Mouse (Mus musculus) heart, embryonic 14.5 days (tissue): Measurements from ENCODE around the gene Neurl2. TPM values are rescaled to one million over a fixed set of nuclear protein-coding genes. Genes with fewer than 3 reads are reported as not detected.

ENCODE experiments used
- ATAC-seq: fragments of 200-750 bp; cut with Nextera tagmentation; 2 replicates; pipeline ENCODE4 v1.8.0; 2017; ENCODE audit warnings: low read depth, moderate TSS enrichment; ENCODE audit not compliant: insufficient number of reproducible peaks, insufficient read depth, low FRiP score
- H3K27ac ChIP-seq, 2 experiments: fragments of 200-500 bp in 1 of 2; fragments of 300-500 bp in 1 of 2; sonication (generic) in 1 of 2; replicated peaks in 1 of 2; 2 replicates each; pipeline ENCODE4 v1.5.1; 2012 to 2014; ENCODE audit warnings: low read depth in 2 of 2, low read length in 2 of 2, control low read depth in 1 of 2, mild to moderate bottlenecking in 1 of 2, mixed read lengths in 1 of 2; ENCODE audit not compliant: control insufficient read depth in 1 of 2, insufficient read depth in 1 of 2
- H3K27me3 ChIP-seq: fragments of 300-500 bp; sonication (generic); 2 replicates; pipeline ENCODE4 v1.6.1; 2014; ENCODE audit warnings: mild to moderate bottlenecking, low read length, control low read depth; ENCODE audit not compliant: control insufficient read depth, insufficient read depth
- H3K36me3 ChIP-seq: fragments of 300-500 bp; sonication (generic); 2 replicates; pipeline ENCODE4 v1.6.1; 2014; ENCODE audit warnings: mild to moderate bottlenecking, control low read depth, low read length, mixed read lengths; ENCODE audit not compliant: control insufficient read depth, insufficient read depth
- H3K4me1 ChIP-seq, 2 experiments: fragments of 200-500 bp in 1 of 2; fragments of 300-500 bp in 1 of 2; sonication (generic) in 1 of 2; 2 replicates each; pipeline ENCODE4 v1.6.1; 2012 to 2014; ENCODE audit warnings: low read length in 2 of 2, control low read depth in 1 of 2, mixed read lengths in 1 of 2; ENCODE audit not compliant: control insufficient read depth in 2 of 2, insufficient read depth in 2 of 2
- H3K4me2 ChIP-seq: fragments of 300-500 bp; sonication (generic); 2 replicates; pipeline ENCODE4 v1.6.1; 2014; ENCODE audit warnings: mild to moderate bottlenecking, low read length
- H3K4me3 ChIP-seq, 2 experiments: fragments of 200-500 bp in 1 of 2; fragments of 300-500 bp in 1 of 2; sonication (generic) in 1 of 2; 2 replicates each; pipeline ENCODE4 v1.5.1; 2012 to 2014; ENCODE audit warnings: low read length in 2 of 2, mild to moderate bottlenecking in 2 of 2, control low read depth in 1 of 2, low read depth in 1 of 2, moderate library complexity in 1 of 2; ENCODE audit not compliant: control insufficient read depth in 1 of 2, insufficient read depth in 1 of 2
- H3K9ac ChIP-seq: fragments of 300-500 bp; sonication (generic); 2 replicates; pipeline ENCODE4 v1.6.1; 2014; ENCODE audit warnings: mild to moderate bottlenecking, low read length
- H3K9me3 ChIP-seq: fragments of 300-500 bp; sonication (generic); 2 replicates; pipeline ENCODE4 v1.6.1; 2016; ENCODE audit warnings: low read length, control low read depth; ENCODE audit not compliant: control insufficient read depth
- WGBS: fragments of 180-500 bp; shearing (Covaris S2); extraction: QIAGEN DNeasy Blood & Tissue Kit; methylation state at CpG from one replicate; pipeline ENCODE4 v1.1.7; 2014; 5-methylcytosine and 5-hydroxymethylcytosine counted together
- polyA plus RNA-seq: library from polyadenylated mRNA; unstranded; fragments of >200 nt; fragmentation: Nextera tagmentation; extraction: Ambion mirVana; gene quantifications from 2 replicates; pipeline ENCODE4 v1.2.1, GENCODE M21; 2014

Gene Neurl2
- polyA plus RNA-seq, 1 experiment from 2014 or later = 55.1 TPM

GRCm38 (mm10) chr2:164823969-164824368, 9.3 kb downstream of the Neurl2 start:
- no peak for ATAC-seq
- Histone ChIP-seq H3K9ac (no peak overlapping the region), H3K4me3 (no peak overlapping the region), H3K27ac (no peak overlapping the region), H3K27me3 (no peaks in the 10 kb centered on the region), H3K4me1 (0 out of 4 replicates have a peak, but pooled peaks cover 0 to 4% of the 10 kb centered on the region in 2 experiments), H3K4me2 (peak overlapping the region; percentile 67; the same call in 1 of the 2 replicates), H3K9me3 (no peaks in the 10 kb centered on the region), H3K36me3 (peaks cover 61% of the 10 kb centered on the region)
- WGBS = 96% methylated on average over 4 of the region's 4 CpGs

GRCm38 (mm10) chr2:164823181-164823585, 10.1 kb downstream of the Neurl2 start:
- H3K9ac ChIP-seq = peak overlapping the region; percentile 79
- ATAC-seq = peak; percentile 57
- 1% methylated on average over 10 of the region's 10 CpGs for WGBS
- peak overlapping the region; percentile 67 for H3K4me2 ChIP-seq
- no peaks in the 10 kb centered on the region for H3K9me3 ChIP-seq
- H3K4me3 ChIP-seq = peak overlapping the region; percentile 63 to 65
- H3K36me3 ChIP-seq = peaks cover 53% of the 10 kb centered on the region
- H3K27ac ChIP-seq = peak overlapping the region; percentile 71 to 75
- H3K27me3 ChIP-seq = no peaks in the 10 kb centered on the region
- 0 out of 4 replicates have a peak, but pooled peaks cover 0 to 4% of the 10 kb centered on the region in 2 experiments for H3K4me1 ChIP-seq

GRCm38 (mm10) chr2:164822636-164823165, 10.6 kb downstream of the Neurl2 start, which contains the start of gene Zswim1:
Gene Zswim1 (plus strand): TSS chr2:164822686.
- H3K4me2 ChIP-seq = peak within 1 kb of the TSS; percentile 67
- H3K27me3 ChIP-seq = no peaks in the 10 kb centered on the region
- H3K4me1 ChIP-seq = peaks cover under 1 to 4% of the 10 kb centered on the region in 2 experiments; a peak in 1 of 4 replicates
- H3K27ac ChIP-seq = peak within 1 kb of the TSS; percentile 71 to 75
- peak; percentile 97 for ATAC-seq
- H3K36me3 ChIP-seq = peaks cover 48% of the 10 kb centered on the region
- peak within 1 kb of the TSS; percentile 63 to 65 for H3K4me3 ChIP-seq
- H3K9me3 ChIP-seq = no peaks in the 10 kb centered on the region
- WGBS = under 1% methylated on average over 32 of the region's 32 CpGs
- peak within 1 kb of the TSS; percentile 79 for H3K9ac ChIP-seq

DNA sequence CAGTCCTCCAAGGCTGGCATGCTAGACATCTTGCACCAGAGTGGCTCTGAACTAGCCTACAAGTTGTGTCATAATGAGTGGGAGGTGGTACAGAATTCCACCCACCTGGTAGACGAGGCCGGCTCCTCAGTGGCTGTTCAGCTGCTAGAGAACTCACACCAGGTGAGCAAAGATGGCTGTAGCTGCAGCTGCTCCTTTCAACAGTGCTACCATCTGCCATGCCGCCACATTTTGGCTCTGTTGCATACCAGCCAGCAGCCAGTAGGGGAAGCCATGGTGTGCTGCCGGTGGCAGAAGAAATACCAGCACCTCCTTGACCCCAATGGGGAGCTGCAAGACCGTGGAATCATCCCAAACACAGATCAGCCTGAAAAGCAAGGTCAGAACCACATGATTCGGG, 12.2 kb downstream of the Neurl2 start:
- no peak for ATAC-seq
- H3K36me3 ChIP-seq = peaks cover 32% of the 10 kb centered on the region
- no peak overlapping the region for H3K27ac ChIP-seq
- no peak overlapping the region for H3K4me3 ChIP-seq
- no peaks in the 10 kb centered on the region for H3K9me3 ChIP-seq
- no peaks in the 10 kb centered on the region for H3K27me3 ChIP-seq
- H3K4me2 ChIP-seq = no peak overlapping the region
- H3K4me1 ChIP-seq = peaks cover 5 to 12% of the 10 kb centered on the region in 2 experiments; a peak in 3 of 4 replicates
- 80% methylated on average over 6 of the region's 6 CpGs for WGBS
- no peak overlapping the region for H3K9ac ChIP-seq

DNA sequence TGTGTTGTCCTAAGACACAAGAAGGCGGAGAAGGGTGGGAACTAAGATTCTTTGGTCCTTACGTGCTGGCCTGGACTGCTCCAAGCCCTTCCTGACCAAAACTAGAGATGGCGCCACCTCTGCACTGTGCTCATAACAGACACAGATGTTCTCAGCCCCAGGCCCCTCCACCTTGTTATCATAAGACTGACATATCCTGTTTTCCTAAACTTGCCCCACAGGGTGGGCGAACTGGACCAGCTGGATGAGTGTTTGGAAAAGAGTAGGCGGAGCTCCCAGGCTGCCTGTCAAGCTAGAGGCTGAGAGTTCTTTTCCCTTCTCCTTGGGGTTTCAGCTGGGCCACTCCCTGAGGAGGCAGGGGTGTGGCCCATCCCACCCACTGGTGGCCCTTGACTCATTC, 15.6 kb downstream of the Neurl2 start:
- no peak for ATAC-seq
- no peaks in the 10 kb centered on the region for H3K9me3 ChIP-seq
- WGBS = 60% methylated on average over 5 of the region's 5 CpGs
- H3K4me2 ChIP-seq = no peak overlapping the region
- H3K4me1 ChIP-seq = peaks cover 7 to 14% of the 10 kb centered on the region in 2 experiments
- no peaks in the 10 kb centered on the region for H3K27me3 ChIP-seq
- 0 out of 4 replicates have a peak overlapping the region, but pooled peaks of 1 of the 2 experiments have one; percentile 21 for H3K27ac ChIP-seq
- peaks cover 17% of the 10 kb centered on the region; the same call in 1 of the 2 replicates for H3K36me3 ChIP-seq
- no peak overlapping the region for H3K9ac ChIP-seq
- no peak overlapping the region for H3K4me3 ChIP-seq

DNA sequence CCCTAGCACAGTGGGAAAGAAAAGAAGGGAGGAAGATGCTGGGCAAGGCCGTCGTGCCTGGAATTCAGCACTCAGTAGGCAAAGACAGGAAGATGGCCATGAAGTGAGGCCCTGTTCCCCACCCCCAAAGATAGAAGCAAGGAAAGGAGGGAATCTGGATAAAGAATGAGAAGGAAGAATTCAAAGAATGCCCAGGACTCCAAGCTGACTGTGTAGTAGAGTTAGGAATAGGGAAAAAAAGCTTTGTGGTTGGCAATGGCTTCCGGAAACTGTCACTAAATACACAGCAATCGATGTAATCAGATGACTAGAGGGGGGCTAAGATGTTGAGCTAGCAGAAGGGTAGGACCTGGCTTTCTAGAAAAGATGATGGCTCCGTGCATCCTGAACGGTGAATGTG, 16.1 kb downstream of the Neurl2 start:
- WGBS = 53% methylated on average over 6 of the region's 6 CpGs
- ATAC-seq = no peak
- H3K9ac ChIP-seq = no peak overlapping the region

GRCm38 (mm10) chr2:164815821-164816220, 17.4 kb downstream of the Neurl2 start:
- no peaks in the 10 kb centered on the region for H3K9me3 ChIP-seq
- H3K4me1 ChIP-seq = peaks cover 7 to 14% of the 10 kb centered on the region in 2 experiments
- H3K4me2 ChIP-seq = no peak overlapping the region
- H3K4me3 ChIP-seq = no peak overlapping the region
- peaks cover 11% of the 10 kb centered on the region; the same call in 1 of the 2 replicates for H3K36me3 ChIP-seq
- ATAC-seq = no peak
- no peaks in the 10 kb centered on the region for H3K27me3 ChIP-seq
- no peak overlapping the region for H3K27ac ChIP-seq
- no peak overlapping the region; the same call in 1 of the 2 replicates for H3K9ac ChIP-seq
- WGBS = 43% methylated on average over 8 of the region's 8 CpGs

More for the DNA sequence above, 16.1 kb downstream of the Neurl2 start:
- Histone ChIP-seq H3K9me3 (no peaks in the 10 kb centered on the region), H3K4me2 (no peak overlapping the region), H3K36me3 (peaks cover 17% of the 10 kb centered on the region; the same call in 1 of the 2 replicates), H3K4me1 (peaks cover 7 to 14% of the 10 kb centered on the region in 2 experiments), H3K4me3 (no peak overlapping the region), H3K27me3 (no peaks in the 10 kb centered on the region), H3K27ac (0 out of 4 replicates have a peak overlapping the region, but pooled peaks of 1 of the 2 experiments have one; percentile 21)
